Mouse (Mus musculus) liver, adult 2 months (tissue): ENCODE measurements around the gene Trmt6. TPM values are rescaled to one million over a fixed set of nuclear protein-coding genes. Genes with fewer than 3 reads are reported as not detected.

ENCODE experiments used
- DNase-seq: peaks from one replicate; pipeline ENCODE4 v3.0.0-alpha.2; 2011; ENCODE audit warnings: low read depth, low spot score; ENCODE audit errors: extremely low read depth
- H3K27ac ChIP-seq: fragments of 200-500 bp; replicated peaks from 2 replicates; pipeline ENCODE4 v1.5.1; 2012; ENCODE audit warnings: low read depth, mild to moderate bottlenecking, control low read depth, inconsistent platforms, low read length; ENCODE audit not compliant: insufficient read depth
- H3K27me3 ChIP-seq: fragments of 200-500 bp; 2 replicates; pipeline ENCODE4 v1.6.1; 2012; ENCODE audit warnings: mild to moderate bottlenecking, moderate library complexity, low read length, inconsistent platforms; ENCODE audit not compliant: control insufficient read depth, insufficient read depth
- H3K36me3 ChIP-seq: fragments of 200-500 bp; 2 replicates; pipeline ENCODE4 v1.6.1; 2012; ENCODE audit warnings: low read length, inconsistent platforms; ENCODE audit not compliant: control insufficient read depth, insufficient read depth
- H3K4me1 ChIP-seq: fragments of 200-500 bp; 2 replicates; pipeline ENCODE4 v1.6.1; 2011; ENCODE audit warnings: low read length; ENCODE audit not compliant: control insufficient read depth, insufficient read depth
- H3K4me3 ChIP-seq: fragments of 200-500 bp; 2 replicates; pipeline ENCODE4 v1.5.1; 2011; ENCODE audit warnings: low read depth, mild to moderate bottlenecking, control low read depth, low read length, moderate library complexity; ENCODE audit not compliant: insufficient read depth
- H3K79me2 ChIP-seq: fragments of 200-500 bp; 2 replicates; pipeline ENCODE4 v1.6.1; 2012; ENCODE audit warnings: inconsistent platforms, mild to moderate bottlenecking, low read length, moderate library complexity; ENCODE audit not compliant: control insufficient read depth, insufficient read depth
- H3K9ac ChIP-seq: fragments of 200-500 bp; 2 replicates; pipeline ENCODE4 v1.6.1; 2012; ENCODE audit warnings: low read depth, mild to moderate bottlenecking, control low read depth, inconsistent platforms, low read length
- CTCF ChIP-seq: fragments of 200-500 bp; IDR thresholded peaks from 2 replicates; pipeline ENCODE4 v1.5.1; 2011; ENCODE audit warnings: low read depth, low read length, control low read depth
- POLR2A ChIP-seq: fragments of 200-500 bp; IDR thresholded peaks from 2 replicates; pipeline ENCODE4 v1.6.1; 2011; ENCODE audit warnings: low read length, control low read depth; ENCODE audit not compliant: insufficient read depth; ENCODE audit errors: extremely low read depth
- WGBS: fragments of 180-500 bp; shearing (Covaris S2); methylation state at CpG from one replicate; pipeline ENCODE4 v1.1.7; 2018; 5-methylcytosine and 5-hydroxymethylcytosine counted together
- polyA plus RNA-seq: library from polyadenylated mRNA; depleted of rRNA; stranded (reverse); fragments of >200 nt; gene quantifications from 2 replicates; pipeline ENCODE4 v1.2.3, GENCODE M21; 2012; rRNA removed
- total RNA-seq: library from RNA; depleted of rRNA; stranded (reverse); fragments of >200 nt; gene quantifications from 2 replicates; pipeline ENCODE4 v1.2.3, GENCODE M21; 2014; rRNA removed

Trmt6 gene
- total and polyA plus RNA-seq, 2 experiments: 2.0 to 9.6 TPM

- WGBS: 82% methylated on average over 5 of the region's 5 CpGs
- Histone ChIP-seq H3K9ac (no peak overlapping the region), H3K36me3 (no peaks in the 10 kb centered on the region), H3K79me2 (no peaks in the 10 kb centered on the region), H3K4me3 (no peak overlapping the region), H3K27me3 (no peaks in the 10 kb centered on the region), H3K4me1 (no peaks in the 10 kb centered on the region), H3K27ac (no peak overlapping the region)
- no peak for DNase-seq
- TF ChIP-seq POLR2A: no peak
- TF ChIP-seq CTCF: no peak
Observed at GRCm38 (mm10) chr2:132757911-132758310, 57.9 kb downstream of the Trmt6 start.

Other genes starting within 250 kb of the Trmt6 start
- 95.9 and 237 TPM in 2 replicates for gene Gpcpd1, start 228.3 kb downstream of the Trmt6 start, total RNA-seq
- 6.6 and 11.0 TPM in 2 replicates for gene Gpcpd1, start 228.3 kb downstream of the Trmt6 start, polyA plus RNA-seq
- 14.1 and 17.1 TPM in 2 replicates for gene Shld1, start 129.1 kb downstream of the Trmt6 start, total RNA-seq
- 7.6 and 8.7 TPM in 2 replicates for gene Shld1, start 129.1 kb downstream of the Trmt6 start, polyA plus RNA-seq
- gene Chgb, start 34.8 kb downstream of the Trmt6 start, total RNA-seq: 1.6 TPM in 1 of 2 replicates, not detected in the other
- gene Chgb, start 34.8 kb downstream of the Trmt6 start, polyA plus RNA-seq: 0.02 TPM in 1 of 2 replicates, not detected in the other
- 1.7 and 1.8 TPM in 2 replicates for gene Mcm8, start 86 bp upstream of the Trmt6 start, total RNA-seq
- 0.54 and 0.66 TPM in 2 replicates for gene Mcm8, start 86 bp upstream of the Trmt6 start, polyA plus RNA-seq
- 80.9 and 90.4 TPM in 2 replicates for gene Crls1, start 30.6 kb upstream of the Trmt6 start, total RNA-seq
- gene Crls1, start 30.6 kb upstream of the Trmt6 start, polyA plus RNA-seq: 41.3 and 52.9 TPM in 2 replicates
- gene Lrrn4, start 64.8 kb upstream of the Trmt6 start, total RNA-seq: 0.13 and 0.37 TPM in 2 replicates
- 0.61 and 0.73 TPM in 2 replicates for gene Lrrn4, start 64.8 kb upstream of the Trmt6 start, polyA plus RNA-seq
- 0.20 and 0.28 TPM in 2 replicates for gene Fermt1, start 129.9 kb upstream of the Trmt6 start, total RNA-seq
- gene Fermt1, start 129.9 kb upstream of the Trmt6 start, polyA plus RNA-seq: 0.02 and 0.38 TPM in 2 replicates